Mouse (Mus musculus): ENCODE results near the gene Slc4a3. TPM values are rescaled to one million over a fixed set of nuclear protein-coding genes. Genes with fewer than 3 reads are reported as not detected.

Gene Slc4a3
- 8.9 and 10.9 TPM in 2 replicates for polyA plus RNA-seq (2012; rRNA removed)

DNA sequence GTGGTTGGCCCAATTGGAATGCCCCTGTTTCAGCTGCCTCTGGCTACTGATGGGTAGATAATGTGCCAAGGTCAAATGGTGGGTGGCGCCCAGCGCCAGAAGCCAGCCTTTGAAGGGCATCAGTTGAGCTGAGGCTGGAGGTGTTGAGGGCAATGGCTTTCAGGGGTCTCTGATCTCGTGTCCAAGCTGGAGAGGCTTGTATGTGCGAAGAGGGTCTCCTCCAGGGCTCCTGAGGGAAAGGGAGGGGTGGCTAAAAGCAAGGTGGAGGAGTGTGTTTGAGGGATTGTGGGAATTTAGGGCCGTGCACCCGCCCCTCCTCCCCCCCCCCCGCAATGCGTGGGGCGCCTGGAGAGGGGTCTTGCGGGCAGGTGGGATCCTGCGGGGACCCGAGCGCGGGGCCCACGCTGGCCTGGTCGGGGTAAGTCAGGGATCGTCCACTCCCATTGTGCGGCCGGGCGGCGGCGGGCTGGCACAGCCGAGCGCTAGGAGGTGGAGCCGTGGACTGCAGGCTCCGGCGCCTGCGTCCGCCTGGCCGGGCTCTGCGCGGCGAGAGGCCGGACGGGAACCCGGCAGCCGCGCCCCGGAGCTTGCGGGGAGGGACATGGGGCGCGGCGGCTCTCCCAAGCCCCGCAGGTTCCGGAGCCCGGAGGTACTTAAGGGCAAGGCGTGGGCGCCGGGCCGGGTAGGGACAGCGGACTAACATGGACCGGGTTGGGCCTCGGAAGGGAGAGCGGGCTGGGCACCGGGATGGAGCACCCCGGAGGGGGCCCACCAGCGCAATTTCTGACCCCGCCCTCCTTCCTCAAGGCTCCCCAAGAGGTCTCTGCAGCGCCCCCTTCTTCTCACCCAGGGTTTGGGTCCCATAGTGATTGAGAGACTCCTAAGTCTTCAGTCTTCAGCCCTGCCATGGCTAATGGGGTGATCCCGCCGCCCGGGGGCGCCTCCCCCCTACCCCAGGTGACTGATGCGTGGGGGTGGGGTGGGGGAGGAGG lies at the start of gene Slc4a3:
Gene Slc4a3 (plus strand): TSS at position 302 of the 992 bp plus-strand sequence.

DNA sequence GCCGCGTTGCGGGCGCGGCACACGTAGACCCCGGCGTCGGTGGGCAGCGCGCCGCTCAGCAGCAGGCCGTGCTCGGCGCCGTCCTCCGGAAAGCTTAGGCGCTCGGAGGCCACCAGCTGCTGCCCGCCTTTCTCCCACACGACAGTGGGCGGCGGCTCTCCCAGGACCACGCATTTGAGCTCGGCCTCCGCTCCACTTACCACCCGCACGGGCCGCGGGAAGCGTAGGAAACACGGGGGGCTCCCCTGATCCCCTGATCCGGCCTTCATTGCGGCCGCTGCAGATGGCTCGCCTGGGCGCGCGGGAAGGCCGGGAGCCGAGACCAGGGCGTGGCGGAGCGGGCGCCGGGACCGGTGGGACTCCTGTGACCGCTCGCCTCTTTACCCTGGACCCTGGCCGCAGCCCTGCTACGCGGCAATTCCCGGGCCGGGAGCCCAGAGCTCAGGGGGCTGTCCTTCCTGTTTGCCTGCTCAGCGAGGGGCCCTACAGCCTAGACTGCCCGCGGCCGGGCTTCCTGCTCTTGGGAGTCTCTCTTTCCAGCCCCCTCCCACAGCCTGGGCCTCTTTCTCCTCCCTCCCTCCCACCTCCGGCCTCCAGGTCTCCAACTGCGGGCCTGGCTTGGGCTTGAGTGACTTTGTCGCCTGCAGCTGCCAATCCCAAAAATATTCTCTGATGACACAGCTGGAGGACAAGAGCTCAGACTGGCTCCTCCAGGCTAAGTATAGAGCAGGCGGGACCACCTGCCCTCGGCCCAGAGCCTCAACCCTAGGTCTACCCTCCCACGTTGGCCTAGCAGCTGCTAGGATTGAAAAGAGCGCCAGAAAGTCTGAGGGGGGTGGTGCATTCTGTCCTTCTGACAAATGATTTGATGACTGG lies 39.9 kb upstream of the Slc4a3 start, which contains the start of gene Obsl1:
Gene Obsl1 (minus strand): TSS at position 497 of the 876 bp plus-strand sequence.

DNA sequence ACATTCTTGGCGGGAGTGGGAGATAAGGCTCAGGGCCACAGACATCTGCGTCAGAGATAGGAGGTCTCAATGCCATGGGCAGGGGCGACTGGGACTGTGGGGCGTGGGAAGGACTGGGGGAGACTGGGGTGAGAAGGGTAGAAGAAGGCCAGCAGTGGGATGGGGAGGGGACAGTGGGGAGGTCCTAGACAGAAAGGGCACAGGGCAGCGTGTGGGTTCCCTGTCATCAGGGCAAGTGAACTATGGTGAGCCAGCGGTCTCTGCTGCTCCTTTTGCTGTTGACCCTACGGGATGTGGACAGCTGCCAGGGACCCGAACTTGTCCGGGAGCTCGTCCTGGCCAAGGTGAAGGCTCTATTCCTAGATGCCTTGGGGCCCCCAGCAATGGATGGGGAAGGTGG lies 39.1 kb upstream of the Slc4a3 start, which contains the start of gene Inha:
Gene Inha (plus strand): TSS at position 72 of the 400 bp plus-strand sequence.

DNA sequence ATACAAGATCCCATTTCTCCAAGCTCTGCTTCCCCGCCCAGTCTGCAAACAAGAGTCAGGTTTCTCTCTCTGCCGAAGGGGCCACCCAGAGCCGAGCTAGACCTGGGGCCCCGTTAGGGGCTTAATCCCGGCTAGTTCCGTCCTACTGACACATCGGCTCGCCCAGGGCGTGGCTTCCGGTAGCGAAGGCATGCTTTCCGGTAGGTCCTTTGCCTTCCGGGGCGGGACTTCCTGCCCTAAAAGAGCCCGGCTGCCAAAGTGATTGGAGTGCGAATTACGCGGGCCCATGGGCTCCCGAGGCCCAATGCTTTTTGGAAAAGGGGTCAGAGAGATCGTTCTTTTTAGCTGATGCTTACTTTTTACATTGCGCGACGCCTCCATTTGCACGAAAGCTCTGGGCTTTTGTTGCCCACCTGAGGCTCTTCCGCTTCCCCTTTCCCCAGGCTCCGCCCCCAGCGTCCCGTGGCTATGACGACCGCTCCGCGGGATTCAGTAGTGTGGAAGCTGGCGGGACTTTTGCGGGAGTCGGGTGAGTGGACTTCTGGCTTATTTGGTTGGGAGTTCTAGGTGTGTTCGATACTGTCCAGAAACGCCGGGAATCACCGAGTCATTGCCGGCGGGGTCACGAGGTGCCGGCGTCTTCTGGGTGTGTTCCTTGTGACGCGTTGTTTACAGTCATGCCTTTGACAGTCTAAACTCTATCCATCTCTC lies 24.6 kb upstream of the Slc4a3 start, which contains the start of gene Stk11ip:
Gene Stk11ip (plus strand): TSS at position 209 of the 711 bp plus-strand sequence.

Other genes with a start within 250 kb of the Slc4a3 start
- gene Dnpep, start 228.3 kb upstream of the Slc4a3 start, polyA plus RNA-seq (2012; rRNA removed) = 66.8 and 78.7 TPM in 2 replicates
- 377 and 872 TPM in 2 replicates for gene Des, start 185.9 kb upstream of the Slc4a3 start, polyA plus RNA-seq (2012; rRNA removed)
- 59.2 and 90.1 TPM in 2 replicates for gene Speg, start 171.0 kb upstream of the Slc4a3 start, polyA plus RNA-seq (2012; rRNA removed)
- gene Gmppa, start 110.3 kb upstream of the Slc4a3 start, polyA plus RNA-seq (2012; rRNA removed) = 121 and 122 TPM in 2 replicates
- gene Asic4, start 95.8 kb upstream of the Slc4a3 start, polyA plus RNA-seq (2012; rRNA removed) = 0.06 TPM in 1 of 2 replicates, not detected in the other
- 37.4 and 49.4 TPM in 2 replicates for gene Chpf, start 67.0 kb upstream of the Slc4a3 start, polyA plus RNA-seq (2012; rRNA removed)
- 3.0 and 4.2 TPM in 2 replicates for gene Tmem198, start 66.7 kb upstream of the Slc4a3 start, polyA plus RNA-seq (2012; rRNA removed)
- gene Obsl1, start 39.8 kb upstream of the Slc4a3 start, polyA plus RNA-seq (2012; rRNA removed) = 9.1 and 9.2 TPM in 2 replicates
- 9.5 and 12.1 TPM in 2 replicates for gene Inha, start 39.2 kb upstream of the Slc4a3 start, polyA plus RNA-seq (2012; rRNA removed)
- gene Stk11ip, start 24.7 kb upstream of the Slc4a3 start, polyA plus RNA-seq (2012; rRNA removed) = 11.0 and 17.0 TPM in 2 replicates

All from stomach, adult 2 months (tissue).